Mouse (Mus musculus) embryo, embryonic 9.5 days (tissue): ENCODE data around the gene Exoc8.

ENCODE experiments used
- DNase-seq: peaks from one replicate; pipeline ENCODE4 v3.0.0-alpha.2; 2017; ENCODE audit errors: extremely low spot score

The Exoc8 gene

GRCm38 (mm10) chr8:124897386-124898250 lies at the start of gene Exoc8, which contains the start of gene Sprtn:
Exoc8 (minus strand) TSS chr8:124897705.
Sprtn (plus strand) TSS chr8:124897886.
- DNase-seq = peak; percentile 97

DNA sequence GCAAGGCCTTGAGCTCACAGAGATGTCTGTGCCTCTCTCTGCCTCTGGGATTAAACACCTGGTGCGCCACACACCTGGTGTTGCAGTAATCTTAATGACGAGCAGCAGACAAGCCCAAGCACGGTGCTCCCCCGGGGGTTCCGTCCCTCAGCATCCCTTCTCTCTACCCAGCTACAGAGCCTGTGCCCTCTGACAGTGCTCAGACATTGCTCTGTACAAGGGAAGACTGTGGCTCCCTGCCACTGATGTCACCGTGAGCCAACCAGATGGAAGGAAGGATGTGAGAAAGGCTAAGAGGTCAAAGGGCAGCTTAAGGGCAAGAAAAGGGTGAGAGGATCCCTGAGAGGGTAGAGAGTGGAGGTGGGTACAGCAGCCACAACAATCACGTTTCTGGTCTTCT lies 46.9 kb upstream of the Exoc8 start:
- peak; percentile 36 for DNase-seq

DNA sequence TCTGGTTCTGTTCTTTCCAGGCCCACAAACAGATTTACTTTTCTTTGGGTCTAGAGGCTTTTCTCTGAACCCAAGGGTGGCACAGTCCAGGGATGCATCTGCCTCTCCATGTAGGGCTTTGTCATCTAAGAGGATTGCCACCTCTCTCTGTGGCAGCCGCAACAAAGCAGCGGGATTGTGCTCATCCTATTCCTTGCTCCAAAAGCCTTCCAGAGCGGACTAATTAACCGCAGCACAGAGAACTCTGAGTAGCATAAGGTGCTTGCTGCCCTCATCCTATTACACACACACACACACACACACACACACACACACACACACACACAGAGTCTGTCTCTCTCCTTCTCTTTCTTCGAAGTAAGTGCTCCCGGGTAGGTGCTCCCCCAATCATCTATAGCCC lies 46.3 kb upstream of the Exoc8 start:
- no peak for DNase-seq

- no peak for DNase-seq
Observed at GRCm38 (mm10) chr8:124937293-124937692, 39.8 kb upstream of the Exoc8 start.

DNA sequence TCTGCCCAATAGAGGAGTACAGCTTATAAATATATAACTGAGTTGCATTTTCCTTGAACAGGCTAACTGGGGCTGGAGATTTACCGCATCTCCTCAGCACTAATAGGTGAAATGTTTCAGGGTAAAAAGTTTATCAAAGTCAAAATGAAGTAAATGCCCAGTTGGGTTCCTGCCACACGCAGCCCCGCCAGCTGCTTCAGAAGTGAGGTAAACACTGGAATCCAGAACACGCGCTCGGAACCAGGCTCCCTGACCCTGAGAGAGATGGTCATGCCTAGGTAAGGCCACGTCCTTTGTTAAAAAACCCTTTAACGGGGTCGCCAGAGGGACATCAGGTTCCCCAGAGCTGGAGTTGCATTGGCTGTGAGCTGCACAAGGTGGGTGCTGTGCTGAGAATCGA lies 39.2 kb upstream of the Exoc8 start:
- no peak for DNase-seq

GRCm38 (mm10) chr8:124935116-124935515 lies 37.6 kb upstream of the Exoc8 start:
- no peak for DNase-seq

DNA sequence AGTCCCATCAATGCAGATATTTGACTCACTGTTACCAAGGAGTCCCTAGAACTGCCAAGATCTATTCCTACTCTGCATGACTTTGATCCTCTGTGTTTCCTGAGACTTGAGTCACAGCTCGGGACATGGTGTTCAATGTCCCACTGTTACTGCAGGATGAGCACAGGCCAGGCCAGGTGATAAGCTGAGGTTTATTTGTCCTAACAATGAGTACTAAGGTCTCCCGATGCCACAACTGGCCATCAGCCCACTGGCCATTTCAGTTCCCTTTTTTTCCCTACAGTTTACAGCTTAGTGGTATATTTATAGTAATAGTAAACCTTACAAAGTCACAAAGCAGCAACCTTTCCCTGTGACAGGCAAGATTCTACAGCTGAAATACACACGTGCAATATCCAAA lies 34.9 kb upstream of the Exoc8 start:
- DNase-seq = no peak

DNA sequence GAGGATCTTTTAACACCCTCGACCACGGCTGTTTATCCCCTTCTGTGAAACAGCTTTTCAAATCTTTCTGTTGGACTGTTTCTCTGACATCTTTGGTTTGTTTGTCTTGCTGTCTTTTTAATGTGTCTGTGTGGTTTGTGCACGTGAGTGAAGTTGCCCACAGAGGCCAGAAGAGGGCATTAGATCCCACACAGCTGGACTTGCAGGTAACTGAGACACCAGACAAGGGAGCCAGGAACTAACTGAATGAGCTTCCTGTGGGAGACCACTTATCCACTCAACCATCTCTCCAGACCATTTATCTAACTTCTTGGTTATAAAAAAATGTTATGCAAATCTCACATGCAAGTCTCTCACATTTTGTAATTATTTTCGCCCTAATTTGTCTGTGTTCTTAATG lies 33.1 kb upstream of the Exoc8 start:
- no peak for DNase-seq

DNA sequence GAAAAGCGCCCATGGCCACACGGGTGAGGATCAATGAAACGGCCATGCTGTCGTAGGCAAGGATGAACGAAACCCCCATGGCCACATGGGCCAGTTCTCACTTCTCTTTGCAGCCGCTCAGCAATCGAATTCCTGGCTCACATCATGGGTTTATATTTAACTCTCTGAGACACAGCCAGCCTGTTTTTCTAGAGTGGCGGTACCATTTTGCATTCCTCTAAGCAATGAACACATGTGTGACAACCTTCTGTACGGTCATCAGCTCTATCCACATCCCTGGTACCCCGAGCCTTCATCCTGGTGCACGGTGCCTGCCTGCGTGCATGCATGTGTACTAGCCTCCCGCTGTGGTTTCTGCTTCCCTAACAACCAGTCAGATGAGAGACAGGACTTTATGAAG lies 32.6 kb upstream of the Exoc8 start:
- DNase-seq = no peak

- DNase-seq = no peak
Observed at GRCm38 (mm10) chr8:124929006-124929405, 31.5 kb upstream of the Exoc8 start.

DNA sequence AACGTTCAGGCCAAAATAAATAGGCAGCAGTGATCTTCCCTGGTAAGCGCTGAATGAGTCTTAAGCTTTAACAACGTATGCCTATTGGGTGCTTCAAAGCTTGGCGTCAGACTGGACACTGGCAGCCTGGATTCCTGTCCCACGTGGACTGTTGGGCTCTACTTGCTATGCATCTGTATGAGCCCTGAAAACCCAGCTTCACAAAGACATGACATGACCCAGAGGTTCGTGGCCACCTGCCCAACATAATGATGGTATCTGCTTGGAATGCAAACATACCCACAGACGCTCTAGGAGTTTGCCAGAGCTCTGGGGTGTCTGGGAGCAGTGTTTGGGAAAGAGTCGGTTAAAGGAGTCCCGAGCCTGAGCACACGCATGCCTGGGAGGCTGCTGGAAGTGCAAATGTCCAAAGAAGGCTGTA lies 28.9 kb upstream of the Exoc8 start:
- DNase-seq = no peak

- no peak for DNase-seq
Observed at GRCm38 (mm10) chr8:124925544-124926266, 28.2 kb upstream of the Exoc8 start.

DNA sequence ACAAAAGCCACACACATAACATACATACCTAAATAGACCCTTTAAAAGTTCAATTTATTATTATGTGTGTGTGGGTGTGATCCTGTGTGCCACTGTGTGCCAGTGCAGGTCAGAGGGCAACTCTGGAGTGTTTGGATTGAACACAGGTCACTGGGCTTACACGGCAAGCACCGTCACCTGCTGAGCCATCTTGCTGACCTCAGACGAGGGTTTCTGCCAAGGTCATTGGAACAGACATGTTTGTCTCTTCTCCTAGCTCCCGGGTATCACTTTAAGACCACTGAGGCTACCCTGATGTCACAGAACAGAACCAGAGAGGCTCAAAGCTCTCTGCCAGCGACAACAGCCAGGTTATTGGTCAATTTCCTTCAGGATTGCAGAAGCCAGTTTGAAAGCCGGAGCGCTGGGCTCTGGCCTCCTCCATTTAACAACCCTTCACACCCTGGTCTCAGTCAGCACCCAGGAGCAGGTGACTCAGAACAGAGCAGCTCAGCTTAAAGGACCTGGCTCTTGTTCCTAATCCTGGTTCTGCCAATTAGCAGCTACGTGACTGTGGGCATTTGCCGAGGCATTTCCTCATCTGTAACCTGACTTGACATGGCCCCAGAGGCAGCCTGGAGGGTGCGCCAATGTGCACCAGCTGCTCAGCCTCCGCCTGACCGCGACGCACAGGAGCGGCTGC lies 26.6 kb upstream of the Exoc8 start:
- DNase-seq = no peak

DNA sequence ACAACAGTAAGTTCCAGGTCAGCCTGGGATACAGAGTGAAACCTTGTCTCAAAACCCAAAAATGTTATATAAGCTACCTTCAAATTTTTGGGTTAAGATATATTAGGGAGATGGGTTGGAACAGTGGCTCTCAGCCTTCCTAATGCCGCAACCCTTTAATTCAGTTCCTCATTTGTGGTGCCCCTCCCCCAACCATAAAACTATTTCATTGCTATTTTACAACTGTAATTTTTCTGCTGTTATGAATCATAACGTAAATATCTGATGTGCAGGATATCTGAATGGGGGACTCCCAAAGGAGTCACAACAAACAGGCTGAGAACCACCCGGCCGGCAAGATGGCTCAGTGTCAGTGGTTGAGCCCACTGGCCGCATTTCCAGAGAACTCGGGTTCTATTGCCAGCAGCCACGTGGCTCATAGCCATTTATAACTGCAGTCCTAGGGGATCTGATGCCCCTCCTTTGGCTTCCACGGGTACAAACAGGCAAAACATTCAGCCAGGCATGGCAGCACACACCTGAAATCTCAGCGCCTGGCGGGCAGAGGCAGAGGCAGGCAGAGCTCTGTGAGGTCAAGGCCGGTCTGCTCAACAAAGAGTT lies 25.1 kb upstream of the Exoc8 start:
- no peak for DNase-seq

- DNase-seq = no peak
Observed at GRCm38 (mm10) chr8:124921369-124922279, 24.1 kb upstream of the Exoc8 start.

GRCm38 (mm10) chr8:124917741-124918484 lies 20.4 kb upstream of the Exoc8 start:
- no peak for DNase-seq

- no peak for DNase-seq
Observed at GRCm38 (mm10) chr8:124914061-124914460, 16.6 kb upstream of the Exoc8 start.

- DNase-seq = no peak
Observed at GRCm38 (mm10) chr8:124911938-124912872, 14.7 kb upstream of the Exoc8 start.

DNA sequence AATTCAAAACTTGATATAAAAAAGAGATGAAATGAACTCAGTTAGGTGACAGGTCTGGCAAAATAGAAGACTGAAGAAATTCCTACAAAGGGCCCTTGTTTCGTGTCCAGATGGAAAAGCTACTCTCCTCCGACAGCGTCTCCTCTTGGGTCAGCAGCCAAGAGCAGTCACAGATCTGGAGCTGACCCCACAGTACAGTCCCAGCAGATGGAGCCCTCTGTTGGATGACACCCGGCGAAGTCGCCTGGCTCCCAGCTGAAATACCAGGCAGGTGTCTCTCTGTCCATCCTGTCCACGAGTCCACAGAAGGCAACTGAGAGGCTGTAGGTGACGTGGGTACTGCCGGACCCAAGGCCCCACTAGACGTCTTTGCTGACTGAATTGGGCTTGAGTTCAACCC lies 12.8 kb upstream of the Exoc8 start:
- no peak for DNase-seq
